Mouse (Mus musculus) mesoderm, embryonic 11.5 days (tissue): ENCODE measurements around the gene Mrpl33.

Source experiments
- DNase-seq: peaks from one replicate; pipeline ENCODE4 v3.0.0-alpha.2; 2012; ENCODE audit warnings: low read depth, low spot score

Gene Mrpl33

GRCm38 (mm10) chr5:31698297-31698726 is 101.6 kb downstream of the Mrpl33 start:
- DNase-seq: peak; percentile 83

- DNase-seq: no peak
These were observed 102.2 kb downstream of the Mrpl33 start for GRCm38 (mm10) chr5:31698931-31699330.

GRCm38 (mm10) chr5:31699397-31699796 is 102.7 kb downstream of the Mrpl33 start:
- DNase-seq: no peak

DNA sequence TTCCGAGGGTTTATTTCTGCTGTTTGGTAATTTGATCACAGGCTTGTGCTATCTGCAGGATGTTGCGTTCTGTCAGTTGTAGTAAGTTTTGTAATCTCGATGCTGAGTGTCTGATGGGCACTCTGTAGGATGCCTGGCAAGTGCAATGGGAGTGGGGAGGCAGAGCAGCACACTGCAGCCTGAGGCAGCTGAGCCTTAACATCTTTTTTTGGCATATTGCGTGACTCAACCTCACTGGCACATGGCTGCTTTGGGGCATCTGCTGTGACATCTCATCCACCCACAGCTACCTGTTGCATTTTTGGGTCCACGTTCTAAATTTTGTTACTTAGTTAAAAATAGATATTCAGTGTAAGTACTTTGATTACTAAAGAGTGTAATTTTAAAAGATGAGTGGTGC is 108.2 kb downstream of the Mrpl33 start:
- DNase-seq: no peak

GRCm38 (mm10) chr5:31706826-31707225 is 110.1 kb downstream of the Mrpl33 start:
- no peak for DNase-seq

- DNase-seq: no peak
These were observed 112.7 kb downstream of the Mrpl33 start for GRCm38 (mm10) chr5:31709389-31709788.

- no peak for DNase-seq
These were observed 116.6 kb downstream of the Mrpl33 start for GRCm38 (mm10) chr5:31713280-31713711.

DNA sequence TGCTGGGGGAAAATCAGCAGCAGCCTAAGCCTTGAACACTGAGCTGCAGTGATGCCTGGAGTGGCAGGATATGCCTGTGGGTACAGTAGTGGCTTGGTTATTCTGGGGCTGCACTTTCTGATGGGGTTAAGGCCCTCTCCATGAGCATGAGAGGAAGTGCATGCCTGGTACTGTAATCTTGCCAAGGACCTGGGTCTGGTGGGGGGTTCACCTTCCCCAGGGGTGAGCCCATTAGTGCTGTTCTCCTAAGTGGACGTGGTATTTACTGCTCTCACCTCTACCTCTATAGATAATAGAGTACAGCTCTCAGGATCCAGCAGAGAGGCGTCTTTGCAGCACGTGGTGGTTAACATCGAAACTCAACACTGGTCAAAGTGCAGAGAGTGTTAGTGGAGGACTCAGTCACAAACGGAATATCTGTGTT is 117.1 kb downstream of the Mrpl33 start:
- DNase-seq: no peak
